Mouse (Mus musculus): ENCODE measurements around the gene Cntn6.

DNA sequence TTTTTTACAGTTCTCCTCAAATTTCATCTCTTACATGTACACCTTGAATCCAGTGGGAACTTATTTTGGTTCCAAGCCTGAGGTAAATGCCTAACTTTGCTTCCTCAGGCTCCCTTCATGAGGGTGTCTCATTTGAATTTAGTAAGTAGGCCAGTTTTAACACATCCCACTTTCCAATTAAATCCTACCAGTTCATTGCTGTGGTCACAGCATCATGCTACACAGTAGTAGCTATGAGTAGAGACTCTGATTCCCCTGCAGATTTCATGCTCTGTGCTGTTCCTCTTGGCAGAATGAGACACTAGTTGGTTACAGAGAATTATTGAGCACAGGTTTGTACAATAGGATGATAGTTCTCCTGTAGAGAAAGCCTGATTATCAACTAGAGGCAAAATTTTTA lies 181.7 kb downstream of the Cntn6 start:
- TF ChIP-seq EP300 (IDR thresholded peaks at IDR 0.05; ENCODE audit: low read depth) (no peak), CTCF (IDR thresholded peaks at IDR 0.05; ENCODE audit: low read depth) (no peak)

Measured in liver, postnatal 0 days (tissue).